Mouse (Mus musculus): ENCODE results near the gene Tm4sf19.
"Not testable (repeated sequence)": the region's sequence is repeated elsewhere in the genome, so short reads cannot be mapped to it uniquely, and the experiment has no call there.

The Tm4sf19 gene

GRCm38 (mm10) chr16:32430474-32431046, 30.3 kb downstream of the Tm4sf19 start, which contains the start of gene Pcyt1a:
Gene Pcyt1a, plus strand, starts transcription at chr16:32430921.
- peak; percentile 93 for DNase-seq (ENCODE audit: low read depth, low spot score)

GRCm38 (mm10) chr16:32431047-32431591, 30.8 kb downstream of the Tm4sf19 start:
- no peak for DNase-seq (ENCODE audit: low read depth, low spot score)

GRCm38 (mm10) chr16:32431926-32432325, 31.6 kb downstream of the Tm4sf19 start:
- DNase-seq (ENCODE audit: low read depth, low spot score): no peak

- no peak for DNase-seq (ENCODE audit: low read depth, low spot score)
Measured at GRCm38 (mm10) chr16:32433138-32433537, 32.8 kb downstream of the Tm4sf19 start.

GRCm38 (mm10) chr16:32434066-32434465, 33.8 kb downstream of the Tm4sf19 start:
- no peak for DNase-seq (ENCODE audit: low read depth, low spot score)

GRCm38 (mm10) chr16:32434691-32435090, 34.4 kb downstream of the Tm4sf19 start:
- no peak for DNase-seq (ENCODE audit: low read depth, low spot score)

- DNase-seq (ENCODE audit: low read depth, low spot score): no peak
Measured at GRCm38 (mm10) chr16:32436657-32437056, 36.4 kb downstream of the Tm4sf19 start.

- no peak for DNase-seq (ENCODE audit: low read depth, low spot score)
Measured at GRCm38 (mm10) chr16:32437266-32437665, 37.0 kb downstream of the Tm4sf19 start.

GRCm38 (mm10) chr16:32441432-32441831, 41.1 kb downstream of the Tm4sf19 start:
- no peak for DNase-seq (ENCODE audit: low read depth, low spot score)

- not testable (repeated sequence) for DNase-seq (ENCODE audit: low read depth, low spot score)
Measured at GRCm38 (mm10) chr16:32444615-32445014, 44.3 kb downstream of the Tm4sf19 start.

- no peak for DNase-seq (ENCODE audit: low read depth, low spot score)
Measured at GRCm38 (mm10) chr16:32445558-32445957, 45.3 kb downstream of the Tm4sf19 start.

- no peak for DNase-seq (ENCODE audit: low read depth, low spot score)
Measured at GRCm38 (mm10) chr16:32446563-32447138, 46.3 kb downstream of the Tm4sf19 start.

GRCm38 (mm10) chr16:32449665-32450064, 49.4 kb downstream of the Tm4sf19 start:
- DNase-seq (ENCODE audit: low read depth, low spot score): no peak

- no peak for DNase-seq (ENCODE audit: low read depth, low spot score)
Measured at GRCm38 (mm10) chr16:32450133-32450532, 49.8 kb downstream of the Tm4sf19 start.

- no peak for DNase-seq (ENCODE audit: low read depth, low spot score)
Measured at GRCm38 (mm10) chr16:32453102-32453501, 52.8 kb downstream of the Tm4sf19 start.

GRCm38 (mm10) chr16:32454646-32455045, 54.3 kb downstream of the Tm4sf19 start:
- DNase-seq (ENCODE audit: low read depth, low spot score): peak; percentile 46

GRCm38 (mm10) chr16:32456086-32456485, 55.8 kb downstream of the Tm4sf19 start:
- DNase-seq (ENCODE audit: low read depth, low spot score): no peak

- DNase-seq (ENCODE audit: low read depth, low spot score): no peak
Measured at GRCm38 (mm10) chr16:32456761-32457160, 56.5 kb downstream of the Tm4sf19 start.

Measured in forelimb bud, embryonic 11.5 days (tissue).